Mouse (Mus musculus) layer of hippocampus, postnatal 14 days (tissue): ENCODE measurements around the gene Gart. TPM values are rescaled to one million over a fixed set of nuclear protein-coding genes. Genes with fewer than 3 reads are reported as not detected.
A peak's percentile ranks its signal among the peaks of the same experiment; 100 is the strongest.
"Not testable (repeated sequence)": the region's sequence is repeated elsewhere in the genome, so short reads cannot be mapped to it uniquely, and the experiment has no call there.

Source experiments
- DNase-seq, 2 experiments: peaks; one replicate each; pipeline ENCODE4 v3.0.0; 2021 to 2022; ENCODE audit warnings: low spot score in 2 of 2, mixed read lengths in 1 of 2
- total RNA-seq, 2 experiments: library from RNA; stranded (reverse); gene quantifications; 2 replicates each; pipeline ENCODE4 v1.2.3; 2021

Gart gene
- total RNA-seq, 2 experiments from 2014 or later = 45.7 to 56.7 TPM

DNA sequence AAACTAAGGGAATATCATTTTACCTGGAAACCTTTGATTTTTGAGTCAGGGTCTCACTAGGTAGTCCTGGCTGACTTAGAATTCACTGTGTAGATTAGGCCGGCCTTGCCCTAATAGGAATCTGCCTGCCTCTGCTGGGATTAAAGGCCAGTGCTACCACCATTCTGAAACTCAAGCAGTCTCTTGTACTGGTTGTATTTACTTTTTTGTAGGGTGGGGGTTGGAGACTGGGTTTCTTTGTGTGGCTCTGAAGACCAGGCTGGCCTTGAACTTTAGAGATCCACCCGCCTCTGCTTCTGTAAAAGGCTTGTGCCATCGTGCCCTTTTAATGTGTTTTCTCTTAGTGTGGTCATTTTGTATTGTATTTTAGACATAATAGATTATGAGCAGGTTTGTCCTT is 2.5 kb upstream of the Gart start:
- no peak for DNase-seq

DNA sequence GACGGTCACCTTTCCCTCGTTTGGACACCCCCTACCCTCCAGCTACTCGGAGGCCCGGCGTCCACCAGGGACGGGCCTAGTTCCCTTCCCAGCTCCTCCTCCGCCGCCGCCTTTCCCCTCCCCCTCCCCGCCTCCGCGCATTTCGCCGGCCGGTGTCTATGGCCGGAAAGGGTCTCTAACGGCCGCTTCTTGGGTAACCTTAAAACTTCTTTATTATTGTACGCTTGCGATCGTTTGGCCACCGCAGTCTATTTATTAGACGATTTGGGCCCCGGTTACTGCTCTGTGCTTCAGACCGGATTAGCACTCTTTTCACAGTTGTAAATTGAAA is 1.4 kb upstream of the Gart start:
- peak; percentile 65 to 66 for DNase-seq

DNA sequence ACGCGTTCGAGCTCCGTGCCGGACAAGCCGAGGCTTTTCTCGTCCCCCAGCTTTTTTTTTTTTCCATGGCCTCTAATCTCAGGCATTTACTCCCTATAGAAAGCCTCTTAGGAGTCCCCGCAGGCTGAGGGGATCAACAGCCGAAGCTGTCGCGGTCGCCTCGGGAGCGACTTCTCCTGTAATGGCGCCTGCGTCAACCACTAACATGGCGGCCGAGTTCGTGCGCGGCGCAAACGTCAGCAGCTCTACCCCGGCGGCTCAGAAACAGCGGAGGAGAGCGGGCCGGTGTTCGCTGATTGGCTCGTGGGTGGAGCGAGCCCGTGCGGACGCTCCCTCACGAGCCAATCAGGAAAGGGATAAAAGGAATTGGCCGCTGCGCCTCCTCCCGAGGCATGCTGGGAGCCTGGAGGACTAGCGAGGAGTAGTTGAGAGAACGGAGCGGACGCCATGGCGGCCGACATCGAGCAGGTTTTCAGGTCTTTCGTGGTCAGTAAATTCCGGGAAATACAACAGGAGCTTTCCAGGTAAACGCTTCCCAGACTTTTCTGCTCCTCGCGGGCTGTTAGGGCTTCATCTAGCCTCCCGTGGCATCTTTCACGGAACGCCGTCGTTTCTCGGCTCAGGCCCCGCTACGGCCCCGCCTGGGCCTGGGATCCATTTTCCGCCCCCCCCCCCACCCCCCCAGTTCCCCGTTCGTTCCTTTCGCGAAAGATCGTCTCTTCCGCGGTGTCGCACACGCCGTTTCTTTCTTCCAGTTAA is 888 bp upstream of the Gart start, which contains the start of gene Son:
Gene Son, plus strand, starts transcription at position 46 of the 759 bp plus-strand sequence.
- peak; percentile 96 to 98 for DNase-seq

DNA sequence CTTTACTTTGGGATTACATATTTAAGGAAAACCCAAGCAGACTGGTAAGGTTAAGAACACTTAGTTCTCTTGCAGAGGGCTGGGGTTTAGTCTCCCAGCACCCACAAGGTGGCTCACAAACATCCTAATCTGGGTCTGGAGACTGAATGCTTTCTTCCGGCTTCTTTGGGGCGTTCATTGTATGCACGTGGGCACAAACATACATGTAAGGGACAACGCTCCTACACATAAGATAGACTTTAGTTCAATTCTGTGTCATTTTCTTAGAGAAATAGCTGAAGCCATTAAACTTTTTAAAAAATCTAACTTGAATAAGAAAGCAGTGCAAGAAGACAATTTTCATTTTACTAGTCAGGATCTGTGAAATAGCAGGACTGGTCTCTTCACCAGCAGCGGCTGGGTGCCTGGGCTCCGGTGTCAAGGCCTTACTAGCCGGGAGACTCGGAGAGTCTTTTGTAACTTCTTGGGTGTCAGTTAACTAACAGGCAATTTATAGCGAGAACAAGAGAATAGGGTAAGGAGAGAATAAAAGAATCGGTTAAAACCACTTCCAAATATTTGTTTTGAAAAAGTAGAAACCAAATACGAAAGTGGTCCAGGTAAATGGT is 653 bp downstream of the Gart start:
- no peak for DNase-seq

DNA sequence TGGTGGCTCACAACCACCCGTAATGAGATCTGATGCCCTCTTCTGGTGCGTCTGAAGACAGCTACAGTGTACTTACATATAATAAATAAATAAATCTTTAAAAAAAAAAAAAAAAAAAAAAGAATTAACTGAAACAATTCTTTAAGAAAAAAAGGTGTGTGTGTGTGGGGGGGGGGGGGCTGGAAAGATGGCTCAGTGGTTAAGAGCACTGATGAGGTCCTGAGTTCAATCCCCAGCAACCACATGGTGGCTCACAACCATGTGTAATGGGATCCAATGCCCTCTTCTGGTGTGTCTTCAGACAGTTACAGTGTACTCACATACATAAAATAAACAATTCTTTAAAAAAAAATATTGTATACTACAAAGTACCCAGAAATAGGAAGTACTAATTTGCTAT is 1.3 kb downstream of the Gart start:
- DNase-seq = not testable (repeated sequence)

DNA sequence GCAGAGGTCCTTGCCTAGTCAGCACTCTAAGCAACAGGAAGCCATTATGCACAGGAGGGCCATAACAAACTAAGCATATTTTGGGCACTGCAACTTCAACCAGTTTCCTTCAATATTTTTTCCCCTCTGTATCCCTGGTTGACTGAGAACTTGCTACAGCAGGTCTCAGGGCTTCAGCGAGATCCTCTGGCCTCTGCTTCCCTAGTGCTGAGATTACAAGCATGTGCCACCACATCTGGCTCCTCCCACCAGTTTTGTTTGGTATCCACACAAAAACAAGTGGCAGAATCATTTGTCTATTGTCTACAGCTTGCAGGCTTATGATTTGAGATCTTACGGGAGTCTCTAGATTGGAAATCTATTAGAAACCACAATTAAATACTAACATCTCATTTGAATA is 1.9 kb downstream of the Gart start:
- no peak for DNase-seq

DNA sequence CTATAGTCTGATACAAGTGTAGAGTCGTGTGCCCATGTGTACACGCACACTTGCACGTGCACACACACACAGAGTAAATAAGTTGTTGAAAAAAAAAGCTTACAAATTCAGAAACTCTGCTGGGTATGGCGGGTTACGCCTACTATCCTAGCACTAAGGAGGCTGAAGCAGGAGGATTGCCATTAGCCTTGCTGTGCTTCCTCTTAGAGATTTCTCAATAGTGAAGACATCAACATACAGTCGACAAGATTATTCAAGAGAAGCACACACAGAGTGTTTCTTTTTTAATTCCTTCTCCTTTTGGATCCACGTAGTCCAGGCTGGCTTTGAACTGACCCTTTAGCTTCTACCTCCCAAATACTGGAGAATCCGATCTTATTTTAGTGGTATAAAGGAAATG is 6.6 kb downstream of the Gart start:
- no peak for DNase-seq

DNA sequence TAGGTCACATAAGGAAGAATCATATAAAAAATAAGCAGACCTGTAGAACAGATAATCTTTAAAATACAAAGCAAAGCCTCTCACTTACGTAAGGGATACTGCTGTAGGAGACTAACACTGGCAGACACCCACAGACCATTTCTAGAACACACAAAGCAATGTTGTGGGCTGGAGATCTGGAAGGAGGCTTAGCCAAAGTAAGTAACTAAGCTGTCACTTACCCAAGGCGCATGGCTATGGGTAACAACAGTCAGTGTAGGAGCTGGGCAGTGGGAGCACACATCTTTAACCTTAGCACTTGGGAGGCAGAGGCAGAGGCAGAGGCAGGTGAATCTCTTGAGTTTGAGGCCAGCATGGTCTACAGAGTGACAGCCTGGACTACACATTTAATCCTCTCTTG is 7.1 kb downstream of the Gart start:
- no peak for DNase-seq

DNA sequence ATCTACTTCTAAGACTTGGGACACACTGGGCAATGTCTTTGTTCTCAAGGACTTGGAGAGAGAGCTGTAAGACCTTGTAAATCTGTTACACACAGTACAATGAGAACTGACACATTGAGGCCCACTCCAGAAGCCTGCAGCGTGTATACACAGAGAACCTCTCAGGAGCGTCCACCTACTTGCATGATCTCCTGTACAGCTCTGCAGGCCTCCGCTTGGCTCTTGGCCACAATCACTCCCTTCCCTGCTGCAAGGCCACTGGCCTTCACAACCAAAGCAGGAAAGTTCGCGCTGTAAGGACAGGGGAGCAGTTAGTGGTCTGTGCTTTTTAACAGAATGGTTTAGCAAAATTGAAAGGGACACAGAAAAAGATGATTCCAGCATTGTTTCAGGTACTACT is 7.6 kb downstream of the Gart start:
- DNase-seq = no peak

DNA sequence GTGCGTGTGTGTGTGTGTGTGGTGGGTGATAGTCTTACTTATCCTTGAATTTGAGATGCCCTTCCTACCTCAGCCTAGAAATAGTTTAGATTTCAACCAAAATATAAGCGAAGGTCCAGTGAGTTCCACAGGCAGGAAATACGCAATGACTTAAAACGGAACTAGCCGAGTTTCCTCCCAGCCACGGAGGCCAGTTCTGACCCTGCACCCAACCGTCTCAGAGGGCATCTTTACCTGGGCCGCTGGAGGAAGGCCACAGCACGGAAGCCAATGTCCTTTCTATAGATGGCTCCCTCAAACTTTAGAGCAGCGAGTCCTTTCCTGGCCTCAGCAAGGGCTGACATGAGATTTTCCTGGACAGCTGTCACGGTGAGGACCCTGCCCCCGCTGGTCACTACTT is 13.1 kb downstream of the Gart start:
- DNase-seq = no peak

DNA sequence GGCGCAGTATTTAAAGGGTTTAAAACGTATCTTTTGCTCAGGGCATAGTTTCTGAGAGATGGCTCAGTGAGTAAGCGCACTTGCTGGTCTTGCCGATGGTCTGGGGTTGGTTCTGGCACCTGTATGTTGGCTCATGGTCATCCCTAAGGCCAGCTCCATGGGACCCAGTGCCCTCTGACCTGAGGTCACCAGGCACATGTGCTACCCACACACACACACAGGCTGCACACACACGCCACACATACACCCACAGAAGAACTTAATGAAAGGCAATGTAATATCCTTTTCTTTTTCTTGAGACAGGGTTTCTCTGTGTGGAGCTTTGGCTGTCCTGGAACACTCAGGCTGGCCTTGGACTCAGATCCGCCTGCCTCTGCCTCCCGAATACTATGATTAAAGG is 13.8 kb downstream of the Gart start:
- no peak for DNase-seq

DNA sequence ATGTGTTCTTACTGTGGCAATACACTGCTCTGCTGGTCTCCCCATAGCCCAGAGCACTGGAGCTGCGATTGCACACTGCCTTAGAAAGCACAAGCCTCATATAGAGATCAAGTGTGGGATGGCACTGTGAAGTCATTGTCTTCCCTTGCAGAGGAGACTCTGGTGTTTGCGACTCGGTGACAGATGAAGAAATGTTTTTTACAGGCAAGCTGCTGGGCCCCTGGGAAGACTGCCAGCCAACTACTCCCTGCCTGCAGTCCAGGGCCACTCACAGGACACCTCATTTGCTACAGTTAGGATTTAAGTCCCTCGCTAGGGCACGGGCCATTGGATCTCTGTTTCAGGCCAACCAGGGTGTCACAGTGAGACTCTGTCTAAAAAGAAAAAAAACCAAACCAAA is 14.3 kb downstream of the Gart start:
- DNase-seq = no peak

DNA sequence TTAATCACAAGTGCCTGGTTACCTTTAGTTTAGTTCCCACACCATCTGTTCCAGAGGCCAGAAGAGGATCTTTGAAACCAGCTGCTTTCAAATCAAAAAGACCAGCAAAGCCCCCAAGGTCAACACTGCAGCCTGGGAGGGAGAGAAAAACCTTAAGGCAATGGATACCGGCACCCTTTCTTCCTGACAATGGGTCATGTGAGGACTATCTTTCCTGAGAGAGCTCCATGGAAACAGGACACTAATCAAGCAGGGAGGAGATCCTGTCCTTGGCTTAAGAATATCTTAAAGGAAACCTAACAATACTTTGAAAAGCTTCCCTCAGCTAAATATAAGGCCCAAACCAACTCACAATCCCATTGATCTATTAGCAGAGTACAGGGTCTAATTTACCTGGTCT is 16.2 kb downstream of the Gart start:
- DNase-seq = no peak

DNA sequence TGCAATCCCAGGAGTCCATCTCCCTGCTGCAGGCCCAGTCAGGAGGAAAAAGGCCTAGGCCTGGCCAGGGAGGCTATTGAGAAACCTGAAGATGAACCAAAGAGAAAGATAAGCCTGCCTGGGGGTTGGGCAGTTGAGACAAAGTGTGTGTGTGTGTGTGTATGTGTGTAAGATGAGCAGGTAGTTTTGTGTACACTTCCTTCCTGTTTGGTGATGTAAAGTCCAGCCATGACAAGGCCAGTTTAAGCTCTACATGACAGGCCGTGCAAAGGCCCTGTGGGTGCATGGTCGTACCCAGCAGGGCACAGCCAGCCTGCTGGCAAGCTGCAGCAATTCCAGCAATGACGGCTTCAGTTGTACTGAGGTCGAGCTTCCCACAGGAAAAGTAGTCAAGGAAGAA is 17.0 kb downstream of the Gart start:
- DNase-seq = no peak

DNA sequence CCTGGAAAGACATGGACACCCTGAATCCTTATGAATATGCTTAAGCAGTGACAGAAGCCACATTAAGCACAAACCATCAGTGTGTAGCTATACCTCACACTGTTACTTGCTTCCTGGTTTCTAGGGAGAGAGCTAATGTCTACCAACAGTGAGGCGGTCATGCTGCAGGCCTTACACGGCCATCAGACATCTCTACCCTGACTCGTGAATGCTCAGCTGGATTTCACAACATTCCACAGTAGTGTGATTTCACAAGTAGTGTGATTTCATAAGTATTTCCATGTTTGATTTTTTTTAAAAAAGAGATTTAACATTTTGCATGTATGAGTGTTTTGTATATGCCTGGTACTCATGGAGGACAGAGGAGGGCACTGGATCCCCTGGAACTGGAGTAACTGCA is 18.1 kb downstream of the Gart start:
- no peak for DNase-seq

DNA sequence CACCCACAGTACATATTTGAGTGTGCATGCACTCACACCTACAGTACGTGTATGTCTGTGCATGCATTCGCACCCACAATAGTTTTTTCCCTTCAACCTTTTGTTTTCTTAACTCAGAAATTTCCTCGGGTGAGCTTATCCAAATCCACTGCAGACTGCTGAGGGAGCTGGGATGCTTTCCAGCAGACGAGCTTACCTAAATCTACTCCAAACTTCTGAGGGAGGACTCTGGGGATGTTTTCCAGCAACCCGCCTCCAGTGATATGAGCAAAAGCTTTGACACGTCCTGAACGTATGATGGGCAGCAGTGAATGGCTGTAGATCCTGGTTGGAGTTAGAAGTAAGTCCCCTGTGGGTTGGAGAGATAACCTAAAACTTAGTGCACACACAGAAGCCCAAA is 18.9 kb downstream of the Gart start:
- no peak for DNase-seq

DNA sequence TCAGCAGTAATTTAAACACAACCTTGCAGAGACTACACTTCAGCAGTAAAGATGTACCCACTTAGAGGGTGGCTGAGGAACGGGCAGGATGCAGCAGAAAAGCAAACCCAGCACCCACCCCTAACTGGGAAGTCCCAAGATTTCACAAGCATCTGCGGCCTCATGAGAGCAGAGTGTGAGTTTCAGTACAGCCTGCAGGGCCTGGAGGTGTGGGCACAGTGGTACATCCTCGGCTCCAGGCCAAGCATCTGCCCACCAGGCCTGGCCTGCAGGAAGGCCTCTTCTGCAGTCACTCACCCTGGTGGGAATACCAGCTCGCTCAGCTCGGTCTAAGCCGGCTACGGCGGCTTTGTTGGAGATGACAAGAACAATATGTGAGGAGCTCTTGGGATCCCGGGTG is 23.7 kb downstream of the Gart start:
- DNase-seq = no peak

DNA sequence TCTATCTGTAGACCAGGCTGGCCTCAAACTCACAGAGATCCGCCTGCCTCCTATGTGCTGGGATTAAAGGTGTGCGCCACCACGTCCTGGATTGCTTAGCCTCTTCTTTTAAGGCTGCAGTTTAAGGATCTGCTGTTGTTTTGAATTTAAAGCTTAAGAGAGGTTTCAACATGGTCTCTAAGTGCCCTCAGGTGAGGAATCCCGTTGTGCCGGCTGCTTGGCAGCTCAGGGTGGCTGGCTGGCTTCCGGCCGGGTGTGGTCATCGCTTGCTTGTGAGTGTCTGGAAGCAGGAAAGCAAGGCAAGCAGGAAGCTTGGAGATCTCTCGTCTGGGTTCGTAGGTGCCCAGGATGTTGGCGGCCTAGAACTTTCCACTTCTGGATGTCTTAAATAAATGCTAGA is 25.8 kb downstream of the Gart start:
- no peak for DNase-seq

DNA sequence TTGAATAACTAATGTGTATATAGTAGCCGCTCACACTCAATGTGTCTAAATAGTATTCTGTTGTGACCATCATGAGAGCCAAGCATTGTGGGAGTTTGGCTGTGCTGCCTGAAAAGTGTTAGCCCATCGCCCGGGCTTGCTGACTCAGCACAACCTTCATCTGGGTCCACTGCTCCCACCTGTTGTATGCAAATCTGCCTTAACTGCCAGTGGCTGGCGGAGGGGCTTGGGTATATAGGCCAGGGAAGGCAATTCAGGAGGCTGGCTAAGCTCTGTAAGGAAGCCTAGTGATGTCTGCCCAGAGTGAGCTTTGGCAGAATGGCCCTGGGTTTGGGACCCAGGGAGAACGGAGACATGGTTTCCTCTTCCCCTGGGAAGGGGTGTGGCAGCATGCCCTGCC is 26.6 kb downstream of the Gart start:
- DNase-seq = no peak

DNA sequence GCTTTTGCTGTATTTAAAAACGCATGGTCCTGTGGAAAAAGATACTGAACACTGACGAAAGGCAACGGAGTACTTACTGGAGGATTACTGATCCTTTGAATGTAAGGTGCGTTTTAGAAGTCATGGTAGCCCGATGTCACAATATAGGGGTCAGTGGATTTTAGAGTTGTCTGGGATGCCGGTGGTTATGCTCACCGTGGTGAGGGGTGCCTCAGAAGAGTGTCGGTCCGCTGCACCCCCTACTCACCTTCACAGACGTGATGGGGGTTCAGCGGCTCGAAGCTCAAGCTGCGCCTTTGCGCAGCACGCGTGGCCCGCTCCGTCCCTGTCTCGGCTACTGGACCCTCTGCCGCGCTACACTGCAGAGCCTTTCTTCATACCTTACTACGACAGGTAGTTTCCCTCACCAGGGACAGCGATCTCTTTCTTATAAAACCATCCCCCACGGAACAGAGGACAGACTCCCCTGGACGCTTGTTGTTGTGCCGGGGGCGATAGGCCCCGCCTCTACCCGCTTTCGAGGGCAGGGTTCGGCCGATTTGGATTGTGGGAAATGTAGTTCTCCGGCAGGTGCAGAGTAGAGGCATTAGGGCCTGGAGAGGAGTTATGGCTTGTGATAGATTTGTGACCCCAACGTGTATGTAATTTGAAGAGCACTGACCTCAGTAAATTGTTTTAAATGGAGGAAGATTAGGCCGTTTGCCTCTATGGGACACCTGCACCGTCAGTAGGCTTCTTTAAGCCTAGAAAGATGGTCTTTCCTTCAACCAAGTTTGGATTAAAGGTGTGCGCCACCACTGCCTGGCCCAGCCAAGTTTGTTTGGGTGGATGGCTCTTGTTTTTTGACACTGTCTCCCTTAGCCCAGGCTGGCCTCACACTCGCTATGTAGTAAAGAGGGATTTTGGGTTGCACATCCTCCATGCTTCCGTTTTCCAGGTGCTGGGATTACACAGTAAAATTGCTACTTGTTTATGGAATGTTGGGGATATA is 27.9 kb downstream of the Gart start, which contains the start of gene Dnajc28:
Gene Dnajc28, minus strand, starts transcription at position 516 of the 991 bp plus-strand sequence.
- peak; percentile 76 to 84 for DNase-seq

DNA sequence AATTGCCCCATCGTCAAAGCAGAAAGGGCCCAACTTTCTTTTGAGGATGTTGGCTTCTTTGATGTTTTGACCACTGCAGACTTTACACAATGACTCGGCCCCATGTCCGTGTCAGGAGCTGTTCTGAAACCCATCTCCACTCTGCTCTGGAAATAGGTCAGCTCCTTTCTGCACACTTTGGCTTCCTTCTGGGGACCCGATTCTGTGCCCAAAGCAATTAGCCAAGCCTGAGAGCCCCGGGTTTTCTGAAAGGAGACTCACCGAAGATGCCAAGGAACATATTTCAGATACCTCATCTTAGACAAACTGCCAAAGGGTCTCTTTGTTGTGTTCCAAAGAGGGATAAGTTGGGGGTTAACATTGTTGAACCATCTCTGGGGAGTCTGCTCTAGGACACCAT is 32.2 kb downstream of the Gart start:
- DNase-seq = peak in 1 of 2 experiments; percentile 46

DNA sequence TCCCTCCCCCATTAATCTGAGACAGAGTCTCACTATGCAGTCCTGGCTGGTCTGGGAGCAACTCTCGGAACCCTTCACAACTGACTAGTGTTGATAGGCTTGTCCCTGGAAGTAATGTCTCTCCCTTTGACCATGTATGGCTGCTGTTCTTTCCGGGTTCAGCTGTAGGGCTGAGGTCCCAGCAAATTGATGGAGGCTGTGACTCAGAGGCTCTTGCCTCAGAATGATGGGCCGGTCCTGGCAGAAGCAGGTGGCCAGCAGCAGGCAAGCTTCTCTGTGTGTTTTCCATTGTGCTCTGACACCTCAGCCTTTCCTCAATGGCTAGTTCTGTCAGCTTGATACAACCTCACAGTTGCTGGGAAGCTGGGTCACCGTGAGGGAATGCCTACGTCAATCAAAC is 34.2 kb downstream of the Gart start:
- DNase-seq = no peak
